Mouse (Mus musculus) CH12.LX (cell line): Measurements from ENCODE around the gene Gls. TPM values are rescaled to one million over a fixed set of nuclear protein-coding genes. Genes with fewer than 3 reads are reported as not detected.

ENCODE experiments used
- DNase-seq: peaks from one replicate; pipeline ENCODE4 v3.0.0-alpha.2; 2013; ENCODE audit errors: extremely low read depth
- H3K27ac ChIP-seq: 2 replicates; pipeline ENCODE4 v1.5.1; 2012; ENCODE audit warnings: low read depth, mild to moderate bottlenecking, control low read depth, moderate library complexity; ENCODE audit not compliant: insufficient read depth
- H3K27me3 ChIP-seq: replicated peaks from 2 replicates; pipeline ENCODE3; 2012; ENCODE audit warnings: inconsistent platforms
- H3K36me3 ChIP-seq, 2 experiments: replicated peaks in 1 of 2; 2 replicates each; pipeline versions ENCODE3 to v1.6.1; 2012; ENCODE audit warnings: inconsistent platforms in 1 of 2, low read length in 1 of 2, mild to moderate bottlenecking in 1 of 2, mixed read lengths in 1 of 2, moderate library complexity in 1 of 2; ENCODE audit not compliant: control insufficient read depth in 1 of 2, insufficient read depth in 1 of 2
- H3K4me1 ChIP-seq, 2 experiments: 2 replicates each; pipeline ENCODE4 v1.6.1; 2012; ENCODE audit warnings: inconsistent platforms in 1 of 2, moderate library complexity in 1 of 2; ENCODE audit not compliant: insufficient read depth in 2 of 2, control insufficient read depth in 1 of 2
- H3K4me2 ChIP-seq: 2 replicates; pipeline ENCODE4 v1.6.1; 2012; ENCODE audit warnings: low read depth, mild to moderate bottlenecking, control low read depth; ENCODE audit not compliant: poor library complexity, insufficient read depth, severe bottlenecking
- H3K4me3 ChIP-seq, 3 experiments: fragments of 150-350 bp in 1 of 3; sonication (generic) in 1 of 3; replicated peaks in 1 of 3; 2 replicates each; pipeline versions ENCODE3 to v1.5.1; 2011 to 2012; ENCODE audit warnings: low read depth in 2 of 3, low read length in 2 of 3, mild to moderate bottlenecking in 2 of 3, moderate library complexity in 2 of 3, control low read depth in 1 of 3, improper control_type of control experiment in 1 of 3, inconsistent platforms in 1 of 3, mixed read lengths in 1 of 3; ENCODE audit not compliant: poor library complexity in 1 of 3
- H3K79me2 ChIP-seq: replicated peaks from 2 replicates; pipeline ENCODE4 v1.6.1; 2012; ENCODE audit warnings: mild to moderate bottlenecking, moderate library complexity; ENCODE audit not compliant: control insufficient read depth, poor library complexity, insufficient read depth, severe bottlenecking; ENCODE audit errors: extremely low read depth
- H3K9ac ChIP-seq: 2 replicates; pipeline ENCODE4 v1.6.1; 2012; ENCODE audit warnings: low read depth, mild to moderate bottlenecking, control low read depth, moderate library complexity; ENCODE audit not compliant: insufficient read depth
- H3K9me3 ChIP-seq: replicated peaks from 2 replicates; pipeline ENCODE3; 2012; ENCODE audit warnings: low read length, inconsistent platforms, mixed read lengths
- BHLHE40 ChIP-seq: IDR thresholded peaks from 2 replicates; pipeline ENCODE4 v1.6.1; 2011; ENCODE audit warnings: mild to moderate bottlenecking, low read depth, low read length, improper control_type of control experiment
- CHD1 ChIP-seq: IDR thresholded peaks from 2 replicates; pipeline ENCODE4 v1.6.1; 2012; ENCODE audit warnings: low read depth, low read length, improper control_type of control experiment, inconsistent platforms
- CHD2 ChIP-seq: IDR thresholded peaks from 2 replicates; pipeline ENCODE4 v1.6.1; 2011; ENCODE audit warnings: low read length, improper control_type of control experiment
- CTCF ChIP-seq, 2 experiments: IDR thresholded peaks in 1 of 2; conservative IDR thresholded peaks in 1 of 2; 2 replicates each; pipeline ENCODE4 v1.5.1; 2011 to 2012; ENCODE audit warnings: low read depth in 2 of 2, low read length in 2 of 2, improper control_type of control experiment in 1 of 2, inconsistent platforms in 1 of 2, mild to moderate bottlenecking in 1 of 2, moderate library complexity in 1 of 2
- ETS1 ChIP-seq: conservative IDR thresholded peaks from 2 replicates; pipeline ENCODE4 v1.6.1; 2012; ENCODE audit warnings: low read depth, mild to moderate bottlenecking, inconsistent platforms, low read length, improper control_type of control experiment, moderate library complexity
- HCFC1 ChIP-seq: IDR thresholded peaks from 2 replicates; pipeline ENCODE4 v1.6.1; 2012; ENCODE audit warnings: low read depth, mild to moderate bottlenecking, inconsistent platforms, low read length, improper control_type of control experiment
- IRF4 ChIP-seq: IDR thresholded peaks from 2 replicates; pipeline ENCODE4 v1.6.1; 2014; ENCODE audit warnings: low read depth, mild to moderate bottlenecking, inconsistent platforms, low read length, improper control_type of control experiment
- JUND ChIP-seq: conservative IDR thresholded peaks from 2 replicates; pipeline ENCODE4 v1.6.1; 2011; ENCODE audit warnings: low read depth, low read length, improper control_type of control experiment
- KAT2A ChIP-seq: IDR thresholded peaks from 2 replicates; pipeline ENCODE4 v1.6.1; 2012; ENCODE audit warnings: low read length, improper control_type of control experiment, inconsistent platforms; ENCODE audit not compliant: insufficient replicate concordance
- MAFK ChIP-seq: IDR thresholded peaks from 2 replicates; pipeline ENCODE4 v1.6.1; 2011; ENCODE audit warnings: low read length, improper control_type of control experiment; ENCODE audit not compliant: insufficient replicate concordance
- MXI1 ChIP-seq: IDR thresholded peaks from 2 replicates; pipeline ENCODE4 v1.6.1; 2011; ENCODE audit warnings: mild to moderate bottlenecking, low read depth, low read length, improper control_type of control experiment
- MYC ChIP-seq: IDR thresholded peaks from 2 replicates; pipeline ENCODE4 v1.6.1; 2011; ENCODE audit warnings: low read depth, mild to moderate bottlenecking, improper control_type of control experiment, low read length
- NELFE ChIP-seq: IDR thresholded peaks from 2 replicates; pipeline ENCODE4 v1.6.1; 2011; ENCODE audit warnings: low read depth, low read length, improper control_type of control experiment
- PAX5 ChIP-seq: IDR thresholded peaks from 2 replicates; pipeline ENCODE4 v1.6.1; 2012; ENCODE audit warnings: low read length, inconsistent platforms, mixed read lengths
- POLR2A ChIP-seq: IDR thresholded peaks from 2 replicates; pipeline ENCODE4 v1.6.1; 2011; ENCODE audit warnings: low read depth, mild to moderate bottlenecking, improper control_type of control experiment, low read length
- RAD21 ChIP-seq: IDR thresholded peaks from 2 replicates; pipeline ENCODE4 v1.6.1; 2011; ENCODE audit warnings: low read depth, mild to moderate bottlenecking, low read length, improper control_type of control experiment, moderate library complexity
- SMC3 ChIP-seq: IDR thresholded peaks from 2 replicates; pipeline ENCODE4 v1.6.1; 2011; ENCODE audit warnings: low read depth, low read length, improper control_type of control experiment
- TBP ChIP-seq: conservative IDR thresholded peaks from 2 replicates; pipeline ENCODE4 v1.6.1; 2011; ENCODE audit warnings: low read depth, low read length, improper control_type of control experiment
- UBTF ChIP-seq: IDR thresholded peaks from 2 replicates; pipeline ENCODE4 v1.6.1; 2012; ENCODE audit warnings: low read depth, mild to moderate bottlenecking, inconsistent platforms, low read length, improper control_type of control experiment, moderate library complexity
- ZKSCAN1 ChIP-seq: IDR thresholded peaks from 2 replicates; pipeline ENCODE4 v1.6.1; 2012; ENCODE audit warnings: low read depth, inconsistent platforms, low read length, improper control_type of control experiment, borderline replicate concordance
- dilution Hi-C: fragments of 300-500 bp; cut with MboI; formaldehyde crosslinking; loops from 2 replicates; pipeline ENCODE4 v1.14.3; 2020; ENCODE audit warnings: low sequenced_read_pairs; ENCODE audit not compliant: extremely low pct_unique_long_range_greater_than_20kb, extremely low pct_ligation_motif_present
- in situ Hi-C: fragments of 300-500 bp; cut with MboI; formaldehyde crosslinking; loops from 3 replicates; pipeline ENCODE4 v1.14.3; 2019; ENCODE audit warnings: low sequenced_read_pairs, low pct_ligation_motif_present, low pct_unique_long_range_greater_than_20kb, mixed read lengths
- polyA plus RNA-seq: library from polyadenylated mRNA; unstranded; fragments of >175 nt; gene quantifications from 2 replicates; pipeline ENCODE4 v1.2.1, GENCODE M21; 2012; ENCODE audit warnings: low read depth; ENCODE audit not compliant: insufficient read length
- total RNA-seq, 2 experiments: library from RNA; depleted of rRNA; stranded (reverse); fragments of 300-350 nt in 1 of 2; fragments of >200 nt in 1 of 2; gene quantifications; 2 replicates each; pipeline ENCODE4 v1.2.3; 2012 to 2014

Gls gene
- total and polyA plus RNA-seq, 3 experiments = 107 to 182 (median 150) TPM

- no peak overlapping the region for H3K4me2 ChIP-seq
- H3K79me2 ChIP-seq = 0 out of 2 replicates have a peak, but pooled peaks cover 2% of the 10 kb centered on the region
- peaks cover 24 to 83% of the 10 kb centered on the region in 2 experiments for H3K4me1 ChIP-seq
- in situ Hi-C loops (no loop called here), dilution Hi-C loops (no loop called here)
- peaks cover 84 to 87% of the 10 kb centered on the region in 2 experiments for H3K36me3 ChIP-seq
- TF ChIP-seq ZKSCAN1 (no peak), CTCF (conservative IDR thresholded peaks at IDR 0.05 in 1 of 2, IDR thresholded peaks at IDR 0.05 in 1 of 2; ENCODE audit: low read depth in 2 of 2, low read length in 2 of 2) (peak in 1 of 2 experiments; percentile 35; a peak in 2 of 4 replicates), TBP (no peak)
- TF ChIP-seq, all 38 proteins: peak for 1
- Histone ChIP-seq H3K27me3 (no peaks in the 10 kb centered on the region), H3K9me3 (no peaks in the 10 kb centered on the region), H3K9ac (no peak overlapping the region), H3K4me3 (peak overlapping the region in 1 of 3 experiments; percentile 55), H3K27ac (no peak overlapping the region)
- DNase-seq = peak; percentile 57
Observed at GRCm38 (mm10) chr1:52147431-52147830, 85.6 kb downstream of the Gls start.

DNA sequence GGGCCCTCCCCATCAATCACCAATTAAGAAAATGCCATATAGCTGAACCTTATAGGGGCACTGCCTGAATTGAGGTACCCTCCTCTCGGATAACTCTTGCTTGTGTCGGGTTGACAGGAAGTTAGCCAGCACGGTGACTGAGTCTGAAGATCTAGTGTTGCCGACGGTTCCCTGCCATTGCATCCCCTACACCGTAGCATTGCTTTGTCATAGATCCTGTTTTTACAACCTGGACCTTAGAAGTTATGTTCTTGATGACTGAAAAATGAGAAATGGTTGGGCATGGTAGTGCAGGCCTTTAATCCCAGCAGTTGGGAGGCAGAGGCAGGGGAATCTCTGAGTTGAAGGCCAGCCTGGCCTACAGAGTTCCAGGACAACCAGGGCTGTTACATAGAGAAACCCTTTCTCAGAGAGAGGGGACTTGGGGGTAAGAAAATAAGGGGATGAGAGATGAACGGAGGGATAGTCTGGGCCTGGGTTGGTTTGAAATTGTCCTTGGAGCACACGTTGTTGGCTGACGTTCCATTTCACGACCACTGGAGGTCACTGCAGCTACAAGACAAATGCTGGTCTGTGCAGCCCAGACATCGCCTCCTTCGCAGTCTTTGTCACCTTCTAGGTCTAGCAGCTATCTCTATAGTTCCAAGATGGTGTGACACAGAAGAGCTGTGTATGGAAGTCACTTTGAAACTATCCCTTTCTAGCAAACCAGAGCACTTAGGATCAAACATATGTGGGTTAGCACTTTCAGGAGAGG, 86.6 kb downstream of the Gls start:
- H3K4me1 ChIP-seq = peaks cover 33 to 93% of the 10 kb centered on the region in 2 experiments
- peak overlapping the region in 2 of 3 experiments; percentile 8 to 55 for H3K4me3 ChIP-seq
- peak; percentile 74 for TF ChIP-seq SMC3
- TF ChIP-seq MYC = peak; percentile 63; the same call in 1 of the 2 replicates
- TF ChIP-seq MXI1 = peak; percentile 71
- peak; percentile 70 for TF ChIP-seq RAD21
- TF ChIP-seq MAFK = 0 out of 2 replicates have a peak, but pooled peaks have one; percentile 30
- no peak for TF ChIP-seq ETS1
- peak; percentile 27; the same call in 1 of the 2 replicates for TF ChIP-seq NELFE
- TF ChIP-seq ZKSCAN1 = no peak
- TF ChIP-seq IRF4 = 0 out of 2 replicates have a peak, but pooled peaks have one; percentile 20
- no peak for TF ChIP-seq BHLHE40
- no peak for TF ChIP-seq PAX5
- TF ChIP-seq UBTF = no peak
- TF ChIP-seq KAT2A = no peak
- TF ChIP-seq CTCF (conservative IDR thresholded peaks at IDR 0.05 in 1 of 2, IDR thresholded peaks at IDR 0.05 in 1 of 2; ENCODE audit: low read depth in 2 of 2, low read length in 2 of 2) = peak; percentile 48 to 80
- no peak for TF ChIP-seq JUND
- TF ChIP-seq POLR2A = no peak
- no peak for TF ChIP-seq CHD2
- TF ChIP-seq HCFC1 = no peak
- peak; percentile 66; the same call in 1 of the 2 replicates for TF ChIP-seq CHD1
- peaks cover 81 to 85% of the 10 kb centered on the region in 2 experiments for H3K36me3 ChIP-seq
- DNase-seq = peak; percentile 84
- peak overlapping the region; percentile 33; the same call in 1 of the 2 replicates for H3K27ac ChIP-seq
- dilution Hi-C loops (no loop called here), in situ Hi-C loops (no loop called here)
- no peaks in the 10 kb centered on the region for H3K27me3 ChIP-seq
- H3K9me3 ChIP-seq = no peaks in the 10 kb centered on the region
- no peak overlapping the region for H3K4me2 ChIP-seq
- no peak overlapping the region for H3K9ac ChIP-seq
- 0 out of 2 replicates have a peak, but pooled peaks cover 2% of the 10 kb centered on the region for H3K79me2 ChIP-seq
